Mouse (Mus musculus) regulatory T cell (primary cell): Measurements from ENCODE around the gene Defa35.
"Not testable (repeated sequence)": the region's sequence is repeated elsewhere in the genome, so short reads cannot be mapped to it uniquely, and the experiment has no call there.

Experiments used
- in situ Hi-C: fragments of 300-600 bp; cut with MboI, MseI; formaldehyde crosslinking; loops from one replicate; pipeline ENCODE4 v1.15.1; 2025; ENCODE audit warnings: high pct_unique_total_duplicates

Gene Defa35

DNA sequence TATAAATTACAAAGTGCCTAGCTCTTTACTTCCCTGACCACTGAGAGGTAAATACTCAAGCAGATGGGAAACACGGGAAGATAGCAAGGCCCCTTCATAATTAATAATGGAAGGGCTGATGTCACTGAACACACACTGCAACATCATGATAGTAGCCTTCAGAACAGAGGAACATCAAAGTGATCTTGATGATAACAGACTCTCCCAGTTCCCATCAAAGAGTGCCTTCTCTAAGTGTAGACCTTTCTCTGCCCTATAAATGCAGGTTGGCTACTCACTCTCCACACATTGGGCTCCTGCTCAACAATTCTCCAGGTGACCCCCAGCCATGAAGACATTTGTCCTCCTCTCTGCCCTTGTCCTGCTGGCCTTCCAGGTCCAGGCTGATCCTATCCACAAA, at the start of gene Defa35:
Gene Defa35 (plus strand): TSS at position 301 of the 400 bp plus-strand sequence.
- in situ Hi-C loops = not testable (repeated sequence)

DNA sequence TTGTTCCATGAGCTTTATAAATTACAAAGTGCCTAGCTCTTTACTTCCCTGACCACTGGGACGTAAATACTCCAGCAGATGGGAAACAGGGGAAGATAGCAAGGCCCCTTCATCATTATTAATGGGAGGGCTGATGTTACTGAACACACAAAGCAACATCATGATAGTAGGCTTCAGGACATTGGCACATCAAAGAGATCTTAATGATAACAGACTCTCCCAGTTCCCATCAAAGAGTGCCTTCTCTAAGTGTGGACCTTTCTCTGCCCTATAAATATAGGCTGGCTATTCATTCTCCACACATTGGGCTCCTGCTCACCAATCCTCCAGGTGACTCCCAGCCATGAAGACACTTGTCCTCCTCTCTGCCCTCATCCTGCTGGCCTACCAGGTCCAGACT, 39.6 kb upstream of the Defa35 start, which contains the start of gene Defa21:
Gene Defa21 (plus strand): TSS at position 301 of the 400 bp plus-strand sequence.
- in situ Hi-C loops = not testable (repeated sequence)

DNA sequence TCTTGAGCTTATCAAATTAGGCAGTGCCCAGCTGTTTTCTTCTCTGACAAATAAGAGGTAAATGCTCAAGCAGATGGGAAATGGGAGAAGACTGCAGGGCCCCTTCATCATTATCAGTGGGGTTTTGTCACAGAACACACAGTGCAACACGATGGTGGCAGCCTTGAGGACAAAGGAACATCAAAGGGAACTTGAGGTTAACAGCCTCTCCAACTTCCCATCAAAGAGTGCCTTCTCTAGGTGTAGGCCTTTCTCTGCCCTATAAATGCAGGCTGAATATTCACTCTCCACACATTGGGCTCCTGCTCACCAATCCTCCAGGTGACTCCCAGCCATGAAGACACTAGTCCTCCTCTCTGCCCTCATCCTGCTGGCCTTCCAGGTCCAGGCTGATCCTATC, 10.1 kb upstream of the Defa35 start, which contains the start of gene Defa23:
Gene Defa23 (plus strand): TSS at position 301 of the 400 bp plus-strand sequence.
- in situ Hi-C loops = not testable (repeated sequence)

DNA sequence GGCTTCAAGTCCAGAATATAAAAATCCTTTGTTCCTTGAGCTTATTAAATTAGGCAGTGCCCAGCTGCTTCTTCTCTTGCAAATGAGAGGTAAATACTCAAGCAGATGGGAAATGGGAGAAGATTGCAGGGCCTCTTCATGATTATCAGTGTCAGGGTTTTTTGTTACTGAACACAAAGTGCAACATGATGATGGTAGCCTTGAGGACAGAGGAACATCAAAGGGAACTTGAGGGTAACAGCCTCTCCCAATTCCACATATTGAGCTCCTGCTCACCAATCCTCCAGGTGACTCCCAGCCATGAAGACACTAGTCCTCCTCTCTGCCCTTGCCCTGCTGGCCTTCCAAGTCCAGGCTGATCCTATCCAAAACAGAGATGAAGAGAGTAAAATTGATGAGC, 19.3 kb downstream of the Defa35 start, which contains the start of gene Defa25:
Gene Defa25 (plus strand): TSS at position 301 of the 400 bp plus-strand sequence.
- in situ Hi-C loops = loop anchor here (5.0 to 10.0 kb wide), 3 partner anchors 228 to 501 kb away; partner anchors contain the start of gene Defa28

DNA sequence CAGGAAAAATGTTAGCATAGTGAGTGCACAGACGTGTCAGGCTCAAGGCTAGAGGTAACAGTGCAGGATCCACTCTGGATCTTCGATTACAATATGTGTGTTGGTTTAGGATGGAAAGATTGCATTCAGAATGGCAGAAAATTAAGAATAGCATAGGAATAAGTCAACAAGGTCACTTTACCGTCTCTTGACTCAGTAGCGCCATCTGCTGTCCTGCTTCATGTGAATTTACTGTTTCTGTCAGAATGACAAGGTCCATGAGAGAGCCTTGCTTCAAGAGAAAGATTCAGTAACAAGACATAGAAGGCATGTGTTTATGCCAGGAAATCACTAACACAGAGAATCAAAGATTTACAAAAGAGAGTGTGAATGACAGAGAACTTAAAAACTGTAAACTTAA, 28.3 kb downstream of the Defa35 start:
- in situ Hi-C loops = no loop called here

DNA sequence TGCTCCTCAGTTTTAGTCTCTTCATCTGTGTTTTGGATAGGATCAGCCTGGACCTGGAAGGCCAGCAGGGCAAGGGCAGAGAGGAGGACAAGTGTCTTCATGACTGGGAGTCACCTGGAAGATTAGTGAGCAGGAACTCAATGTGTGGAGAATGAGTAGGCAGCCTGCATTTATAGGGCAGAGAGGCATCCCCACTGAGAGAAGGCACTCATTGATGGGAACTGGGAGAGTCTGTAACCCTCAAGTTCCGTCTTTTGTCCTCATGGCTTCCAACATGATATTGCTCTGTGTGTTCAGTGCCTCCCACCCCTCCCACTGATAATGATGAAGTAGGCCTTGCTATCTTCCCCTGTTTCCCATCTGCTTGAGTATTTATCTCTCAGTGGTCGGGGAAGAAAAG, 31.1 kb downstream of the Defa35 start, which contains the start of gene Gm14851:
Gene Gm14851 (minus strand): TSS at position 101 of the 400 bp plus-strand sequence.
- in situ Hi-C loops = loop anchor here (5.0 kb wide), 1 partner anchor 136 kb away; no protein-coding TSS in a partner anchor
